Mouse (Mus musculus): ENCODE results near the gene Cemip.
"Not testable (repeated sequence)": the region's sequence is repeated elsewhere in the genome, so short reads cannot be mapped to it uniquely, and the experiment has no call there.

The Cemip gene

DNA sequence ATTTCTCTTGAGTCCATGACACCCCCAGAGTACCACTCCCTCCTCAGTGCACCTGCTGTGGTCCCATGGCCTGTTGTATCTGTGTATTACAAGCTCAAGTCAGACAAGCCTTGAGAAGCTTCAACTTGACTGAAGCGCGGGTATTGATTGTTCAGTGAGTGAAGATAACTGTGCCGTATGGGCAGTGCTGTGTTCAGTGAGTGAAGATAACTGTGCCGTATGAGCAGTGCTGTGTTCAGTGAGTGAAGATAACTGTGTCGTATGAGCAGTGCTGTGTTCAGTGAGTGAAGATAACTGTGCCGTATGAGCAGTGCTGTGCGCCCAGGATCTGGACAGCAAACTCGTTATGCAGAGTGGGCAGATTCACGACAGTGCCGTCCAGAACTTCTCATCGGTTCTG, 188.0 kb downstream of the Cemip start:
- no peak for DNase-seq (ENCODE audit: extremely low spot score, low read depth, low spot score)

DNA sequence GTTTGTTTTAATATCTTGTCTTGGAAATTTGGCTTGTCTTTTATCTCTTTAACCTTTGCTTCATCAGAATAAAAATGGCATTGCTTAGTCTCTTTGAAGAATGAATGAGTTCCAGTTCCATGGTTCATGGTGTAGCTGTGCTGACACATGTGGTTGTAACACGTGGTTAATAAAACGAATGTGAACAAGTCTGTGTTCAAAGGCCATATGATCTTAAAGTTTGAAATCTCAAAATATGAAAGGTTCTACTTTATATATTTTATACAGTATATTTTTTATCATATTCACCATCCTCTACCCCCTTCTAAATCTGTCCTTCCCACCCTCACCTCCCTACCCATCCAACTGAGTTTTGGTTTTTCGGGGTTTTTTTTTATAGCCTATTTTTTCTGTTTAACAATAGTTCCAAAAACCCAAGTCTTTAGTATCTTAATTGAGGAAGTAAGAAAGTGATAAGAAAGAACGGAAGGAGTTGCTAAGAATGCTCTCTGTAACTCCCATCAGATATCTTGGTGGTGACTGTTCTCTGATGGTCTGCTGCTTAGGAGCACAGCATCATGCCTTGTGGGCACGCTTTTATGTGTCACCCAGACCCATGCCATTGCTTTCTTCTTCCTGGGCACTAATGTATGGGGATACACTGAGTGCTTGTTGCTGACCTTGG, 190.1 kb downstream of the Cemip start:
- no peak for DNase-seq (ENCODE audit: extremely low spot score, low read depth, low spot score)

GRCm38 (mm10) chr7:83894348-83894747, 192.0 kb downstream of the Cemip start:
- no peak for DNase-seq (ENCODE audit: extremely low spot score, low read depth, low spot score)

GRCm38 (mm10) chr7:83892333-83892669, 194.0 kb downstream of the Cemip start:
- DNase-seq (ENCODE audit: extremely low spot score, low read depth, low spot score), result no peak

DNA sequence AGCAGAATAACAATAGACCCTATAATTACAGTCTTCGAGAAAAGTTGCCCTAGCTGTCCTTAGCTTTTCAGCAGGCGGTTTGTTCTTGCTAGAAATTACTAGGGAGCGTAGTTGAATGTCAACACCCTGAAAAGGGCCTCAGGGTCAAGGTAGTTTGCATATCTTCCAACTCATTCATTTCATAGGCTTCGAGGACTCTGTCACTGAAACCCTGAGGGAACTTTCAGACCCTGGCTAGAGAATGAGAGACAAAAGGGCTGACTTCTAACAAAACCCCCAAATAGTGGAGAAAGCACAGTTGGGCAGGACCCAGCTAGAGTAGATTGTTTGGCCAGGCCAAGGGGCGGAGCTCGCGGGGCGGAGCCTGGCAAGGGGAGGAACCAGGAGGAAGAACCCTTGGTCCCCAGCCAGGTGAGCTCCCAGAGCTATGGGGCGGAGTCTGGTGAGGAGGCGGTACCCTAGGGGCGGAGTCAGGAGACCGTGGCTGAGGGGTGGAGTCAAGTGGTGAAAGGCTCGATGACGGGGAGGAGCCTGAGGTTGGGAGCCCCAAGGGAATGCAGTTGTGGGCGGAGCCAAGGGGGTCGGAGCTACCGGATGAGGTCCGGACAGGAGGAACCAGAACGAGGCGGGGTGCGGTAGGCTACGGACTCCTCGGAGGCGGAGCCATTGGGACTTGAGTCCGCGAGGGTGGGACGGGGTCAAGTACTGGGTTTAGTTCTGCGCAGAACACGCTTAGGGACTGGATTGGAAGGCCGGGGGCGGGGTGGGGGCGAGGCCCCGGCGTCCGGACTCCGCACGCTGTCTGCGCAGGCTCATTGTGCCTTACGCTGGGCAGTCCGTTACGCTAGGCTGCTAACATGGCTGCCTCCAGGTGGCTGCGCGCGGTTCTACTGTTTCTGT, 194.6 kb downstream of the Cemip start:
- peak; percentile 98 for DNase-seq (ENCODE audit: extremely low spot score, low read depth, low spot score)

GRCm38 (mm10) chr7:83889946-83890345, 196.4 kb downstream of the Cemip start:
- DNase-seq (ENCODE audit: extremely low spot score, low read depth, low spot score), result not testable (repeated sequence)

- DNase-seq (ENCODE audit: extremely low spot score, low read depth, low spot score), result no peak
Measured at GRCm38 (mm10) chr7:83889383-83889782, 196.9 kb downstream of the Cemip start.

DNA sequence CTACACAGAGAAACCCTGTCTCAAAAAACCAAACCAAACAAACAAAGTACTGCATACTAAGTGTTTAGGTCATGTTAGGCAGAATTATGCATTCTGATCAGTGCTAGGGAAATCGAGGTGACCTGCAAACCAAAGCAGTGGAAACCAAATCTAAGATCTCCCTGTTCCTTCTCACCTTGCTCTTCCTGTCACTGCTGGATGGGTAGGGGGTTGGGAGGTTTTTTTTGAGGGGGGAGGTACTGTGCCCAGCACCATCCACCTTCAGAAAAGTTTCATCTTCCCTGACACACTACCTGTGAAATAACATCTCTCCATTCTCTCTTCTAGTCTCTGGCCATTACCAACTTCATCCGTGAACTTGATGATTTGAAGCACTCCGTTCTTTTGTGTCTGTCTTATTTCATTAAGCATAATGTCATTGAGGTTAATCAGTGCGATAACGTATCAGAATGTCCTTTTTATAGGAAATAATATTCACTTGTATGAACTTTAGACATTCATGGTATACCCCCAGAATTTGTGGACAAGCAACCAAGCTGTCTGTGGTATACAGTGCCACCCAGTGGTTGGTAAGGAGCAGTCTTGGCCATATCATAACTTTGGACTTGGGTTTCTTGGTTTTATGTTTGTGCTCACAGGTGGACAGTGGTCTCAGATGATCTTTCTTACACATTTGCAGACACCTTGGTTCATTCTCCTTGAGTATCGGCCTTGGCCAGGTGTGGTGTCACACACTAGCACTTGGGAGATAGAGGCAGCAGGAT, 199.8 kb downstream of the Cemip start:
- DNase-seq (ENCODE audit: extremely low spot score, low read depth, low spot score), result no peak

- DNase-seq (ENCODE audit: extremely low spot score, low read depth, low spot score), result no peak
Measured at GRCm38 (mm10) chr7:83885835-83886234, 200.5 kb downstream of the Cemip start.

GRCm38 (mm10) chr7:83884921-83885532, 201.3 kb downstream of the Cemip start:
- DNase-seq (ENCODE audit: extremely low spot score, low read depth, low spot score), result no peak

- peak; percentile 53 for DNase-seq (ENCODE audit: extremely low spot score, low read depth, low spot score)
Measured at GRCm38 (mm10) chr7:83884021-83884658, 202.2 kb downstream of the Cemip start, which contains the start of the genes Tlnrd1 and Mesd. Gene Tlnrd1 (minus strand): TSS chr7:83884305. Gene Mesd (plus strand): TSS chr7:83884466.

DNA sequence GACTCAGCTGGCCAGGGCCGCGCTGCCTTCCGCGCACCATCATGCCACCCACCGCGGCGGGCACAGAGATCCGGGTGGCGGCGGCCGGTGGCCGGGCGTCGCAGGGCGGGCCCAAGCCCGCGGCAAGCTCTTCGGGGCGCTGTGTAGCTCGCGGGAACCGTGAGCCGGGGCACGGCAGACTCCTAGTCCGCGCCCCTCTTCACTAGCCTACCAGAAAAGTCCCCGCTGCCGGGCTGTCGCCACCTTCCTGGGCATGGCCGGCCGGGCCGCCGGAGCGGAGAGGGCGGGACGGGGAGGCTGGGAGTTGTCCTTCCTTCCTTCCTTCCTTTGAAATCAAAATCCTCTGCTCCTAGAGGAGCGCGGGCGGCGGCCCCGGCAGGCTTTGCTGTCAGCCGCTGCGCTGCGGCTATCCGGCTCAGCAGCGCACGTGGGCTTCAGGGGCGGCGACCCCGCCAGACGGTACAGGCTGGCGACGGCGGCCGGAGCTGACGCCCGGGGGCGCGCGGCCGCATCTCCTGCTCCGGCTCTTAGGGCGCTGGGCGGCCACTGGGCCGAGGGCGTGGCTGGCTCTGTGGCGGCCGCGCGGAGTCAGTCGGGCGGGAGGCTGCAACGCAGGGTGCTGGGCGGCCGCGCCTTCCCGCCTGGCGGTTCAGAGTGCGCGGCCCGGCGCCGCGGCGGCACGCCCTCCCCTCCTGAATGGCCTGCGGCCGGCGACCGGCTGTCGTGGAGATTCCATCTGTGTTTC, 202.9 kb downstream of the Cemip start:
- DNase-seq (ENCODE audit: extremely low spot score, low read depth, low spot score), result no peak

Data from hindlimb bud, embryonic 11.5 days (tissue).